Mouse (Mus musculus): ENCODE measurements around the gene Stn1.

DNA sequence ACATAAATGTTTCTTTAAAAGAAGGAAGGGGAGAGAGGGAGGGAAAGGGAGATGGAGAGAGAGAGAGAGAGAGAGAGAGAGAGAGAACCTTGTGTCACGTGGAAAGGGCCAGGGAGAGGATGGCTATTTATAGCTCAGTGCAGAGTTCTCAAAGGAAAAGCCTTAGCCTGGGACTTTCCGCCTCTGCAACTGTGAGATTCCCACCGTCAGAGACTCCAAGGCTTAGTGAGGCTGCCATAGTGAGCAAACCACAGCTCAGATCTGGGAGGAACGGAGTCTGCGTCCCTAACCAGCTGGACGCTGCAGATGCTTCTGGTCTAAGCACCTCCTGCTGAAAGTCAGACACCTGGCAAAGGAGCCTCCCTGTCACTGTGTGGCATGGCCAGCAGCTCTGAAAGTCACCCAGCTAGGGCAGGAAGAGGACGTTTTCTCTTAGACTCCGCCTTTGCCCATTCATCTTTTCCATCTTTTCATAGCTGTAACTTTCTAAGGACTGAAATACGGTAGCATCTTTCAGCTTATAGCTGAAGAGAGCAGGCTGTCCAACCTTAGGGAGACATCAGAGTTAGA, 51.2 kb downstream of the Stn1 start:
- TF ChIP-seq EP300 (IDR thresholded peaks at IDR 0.05; ENCODE audit: low read depth) = no peak
- TF ChIP-seq CTCF (IDR thresholded peaks at IDR 0.05; ENCODE audit: low read depth) = no peak
